Mouse (Mus musculus) ovary, adult 18-20 months (tissue): ENCODE data around the gene Lypd6b.
A peak's percentile ranks its signal among the peaks of the same experiment; 100 is the strongest.

Experiments
- DNase-seq: peaks from one replicate; pipeline ENCODE4 v3.0.0; 2022; ENCODE audit warnings: low spot score, mixed read lengths

Lypd6b gene

DNA sequence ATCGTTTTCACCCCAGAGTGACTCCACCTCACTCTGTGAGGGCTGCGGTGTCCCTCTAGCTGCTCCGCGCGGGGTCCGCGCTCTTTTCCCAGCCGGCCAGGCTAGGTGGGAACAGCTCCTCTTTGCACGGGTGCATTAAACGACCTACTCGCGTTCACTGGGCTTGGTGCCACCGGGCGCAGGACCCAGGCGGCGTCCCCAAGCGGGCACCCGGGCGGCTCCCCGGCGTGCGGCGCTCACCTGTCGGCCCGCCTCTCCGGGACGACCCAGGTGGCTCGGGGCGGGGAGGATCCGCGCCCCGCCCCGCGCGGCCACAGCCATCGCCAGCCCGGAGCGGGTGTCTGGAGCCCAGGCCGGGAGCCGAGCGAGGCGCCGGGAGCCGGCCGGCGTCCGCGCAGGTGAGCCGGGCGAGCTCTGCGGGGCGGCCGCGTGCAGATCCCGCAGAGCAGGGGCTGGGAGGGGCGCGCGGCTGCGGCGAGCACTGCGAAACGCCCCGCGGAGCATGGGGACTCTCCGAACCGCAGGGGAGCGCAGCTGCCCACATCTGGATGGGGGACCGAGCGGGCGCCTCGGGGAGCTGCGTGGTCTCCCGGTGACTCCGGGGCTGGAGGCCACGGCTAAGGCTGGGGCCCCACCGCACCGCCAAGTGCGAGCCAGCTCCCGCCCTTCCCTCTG, at the start of gene Lypd6b:
TSS of gene Lypd6b (plus strand) at position 313 of the 675 bp plus-strand sequence.
- no peak for DNase-seq

- DNase-seq = peak; percentile 37
Measured at GRCm38 (mm10) chr2:49739046-49739445, 48.4 kb upstream of the Lypd6b start.

DNA sequence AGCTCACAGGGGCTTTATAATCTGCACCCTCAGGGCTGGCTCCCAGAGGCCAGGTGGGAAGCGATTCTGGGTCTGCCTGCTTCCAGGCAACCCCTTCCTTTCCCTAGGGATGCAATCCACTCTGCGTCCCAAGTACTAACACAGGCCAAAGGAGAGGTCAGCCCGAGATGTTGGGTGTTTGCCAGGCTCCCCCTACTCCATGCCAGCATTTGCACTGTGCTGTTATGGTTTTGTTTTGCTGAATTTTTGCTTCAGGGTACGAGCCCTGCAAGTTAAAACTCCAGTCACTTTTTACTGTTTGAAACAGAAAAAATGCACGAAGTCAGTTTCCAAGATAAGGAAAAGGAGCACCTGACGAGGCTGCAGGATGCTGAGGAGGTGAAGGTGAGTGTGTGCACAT, 46.5 kb upstream of the Lypd6b start:
- no peak for DNase-seq

GRCm38 (mm10) chr2:49741895-49742734, 45.4 kb upstream of the Lypd6b start:
- no peak for DNase-seq

- no peak for DNase-seq
Measured at GRCm38 (mm10) chr2:49742919-49743318, 44.6 kb upstream of the Lypd6b start.

DNA sequence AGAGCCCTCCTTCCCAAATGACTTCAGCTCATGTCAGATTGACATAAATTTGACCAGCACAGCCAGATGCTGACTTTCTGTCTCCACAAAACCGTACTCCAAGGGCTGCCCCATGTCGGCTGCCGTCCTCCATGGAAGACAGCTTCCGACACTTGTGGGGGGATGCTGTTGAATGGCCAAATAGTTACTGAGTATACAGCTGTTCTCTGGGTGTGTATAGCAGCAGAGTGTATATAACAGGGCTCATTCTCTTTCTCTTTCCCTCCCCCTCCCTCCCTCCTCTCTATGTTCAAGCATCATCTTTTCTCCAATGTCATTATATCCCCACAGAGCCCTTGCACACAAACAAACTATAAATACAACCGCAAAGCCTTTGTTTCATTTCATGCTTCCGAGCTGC, 43.7 kb upstream of the Lypd6b start:
- no peak for DNase-seq

DNA sequence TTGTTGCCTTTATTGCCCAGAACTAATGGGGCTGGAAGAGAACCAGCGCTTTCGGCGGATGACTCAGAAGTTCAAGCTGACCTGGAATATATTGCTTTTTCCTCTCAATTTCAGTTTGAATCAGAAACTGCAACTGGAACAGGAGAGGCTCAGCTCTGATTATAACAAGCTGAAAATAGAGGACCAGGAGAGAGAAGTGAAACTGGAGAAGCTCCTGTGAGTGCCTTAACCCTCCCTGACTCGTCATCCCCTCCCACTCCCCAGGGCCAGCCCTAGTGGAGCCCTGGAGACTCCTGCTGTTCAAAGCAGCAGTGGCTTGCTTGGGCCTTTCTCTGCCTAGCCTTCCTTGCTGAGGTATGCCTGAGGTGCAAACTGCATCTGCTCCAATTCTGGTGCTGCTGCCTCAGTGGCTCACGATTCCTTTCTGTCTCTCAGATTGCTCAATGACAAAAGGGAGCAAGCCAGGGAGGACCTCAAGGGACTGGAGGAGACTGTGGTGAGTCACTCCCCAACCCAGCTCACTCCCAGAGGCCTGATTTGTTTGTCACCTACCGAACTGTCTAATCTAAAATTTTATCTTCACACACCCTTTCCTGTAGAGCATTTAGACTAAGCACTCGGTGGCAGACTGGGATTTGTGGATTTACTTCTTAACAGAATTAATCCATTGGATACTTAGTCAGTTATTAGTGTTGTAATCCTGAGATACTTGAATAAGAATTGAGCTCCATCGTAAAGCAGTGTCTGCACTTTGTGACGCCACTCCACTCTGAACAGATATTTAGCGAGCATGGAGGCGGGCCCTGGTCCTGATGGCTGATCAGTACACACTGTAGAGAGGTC, 43.0 kb upstream of the Lypd6b start:
- no peak for DNase-seq

DNA sequence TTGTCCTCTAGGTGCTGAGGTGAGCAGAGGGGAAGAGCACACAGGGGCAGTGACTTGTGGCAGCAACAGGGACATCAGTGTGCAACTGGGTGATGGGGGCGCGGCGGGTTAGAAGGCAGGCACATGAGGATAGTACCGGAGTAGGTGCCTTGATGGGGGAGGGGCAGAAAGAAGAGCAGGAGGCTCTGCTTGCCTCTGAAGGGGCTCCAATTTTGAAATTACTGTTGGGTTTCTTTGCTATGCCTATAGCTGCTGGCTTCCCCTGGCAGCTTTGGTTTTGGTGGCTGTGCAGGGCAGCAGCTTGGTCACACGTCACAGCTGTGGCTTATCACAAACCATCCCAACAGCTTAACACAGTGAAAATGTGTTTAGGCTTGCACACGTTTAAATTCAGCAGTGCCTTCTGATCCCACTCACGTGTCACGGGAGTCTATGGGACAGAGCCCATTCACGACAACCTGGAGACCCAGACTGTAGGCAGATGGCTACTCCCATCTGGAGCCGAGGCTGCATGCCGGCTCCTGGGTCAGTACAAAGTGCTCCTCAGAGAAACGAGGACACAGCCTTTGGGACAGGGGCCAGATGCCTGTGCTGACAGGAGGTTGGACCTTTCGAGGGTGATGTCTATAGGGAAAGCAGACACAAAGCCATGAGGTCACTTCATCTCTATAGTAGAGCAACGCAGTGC, 42.2 kb upstream of the Lypd6b start:
- DNase-seq = no peak

GRCm38 (mm10) chr2:49746947-49747346, 40.5 kb upstream of the Lypd6b start:
- DNase-seq = peak; percentile 87

GRCm38 (mm10) chr2:49747670-49748069, 39.8 kb upstream of the Lypd6b start:
- no peak for DNase-seq

- no peak for DNase-seq
Measured at GRCm38 (mm10) chr2:49748628-49749342, 38.7 kb upstream of the Lypd6b start.

DNA sequence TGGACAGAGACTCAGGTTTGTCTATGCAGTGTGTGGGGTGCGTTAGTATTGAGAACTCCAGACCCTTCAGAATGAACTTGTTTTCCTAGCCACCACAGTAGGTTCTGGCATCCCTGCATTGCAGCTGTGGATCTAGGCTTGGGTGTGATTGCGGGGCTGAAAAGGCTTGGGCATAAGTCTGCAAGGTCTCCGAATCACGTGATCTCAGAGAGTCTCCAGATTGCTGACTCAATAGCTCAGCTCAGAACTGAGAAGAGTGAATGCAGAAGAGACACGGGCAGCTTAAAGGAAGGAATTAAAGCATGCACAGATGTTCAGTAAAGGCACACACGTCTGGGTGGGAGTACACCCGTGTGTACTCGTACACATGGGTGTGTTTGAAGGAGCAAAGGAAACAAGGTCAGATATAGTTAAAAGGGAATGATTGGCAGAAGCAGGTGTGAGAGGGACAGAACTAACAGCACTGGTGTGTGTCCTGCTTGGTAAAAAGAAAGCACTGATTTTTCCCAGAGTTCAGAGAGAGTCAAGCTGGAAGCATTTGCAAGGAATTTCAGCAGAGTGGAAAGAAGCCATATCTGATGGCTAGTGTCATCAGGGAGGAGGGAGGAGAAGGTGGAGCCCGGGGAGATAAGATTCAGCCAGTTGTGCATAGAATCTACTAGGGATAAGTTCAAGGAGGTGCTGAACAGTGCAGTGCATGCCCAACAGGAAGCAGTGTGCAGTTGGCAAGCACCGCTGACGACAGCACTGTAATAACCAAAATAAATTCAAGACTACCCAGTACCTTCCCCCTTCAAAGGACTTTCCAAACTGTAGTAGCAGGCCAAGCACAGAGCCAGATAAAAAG, 37.5 kb upstream of the Lypd6b start:
- DNase-seq = peak; percentile 55

DNA sequence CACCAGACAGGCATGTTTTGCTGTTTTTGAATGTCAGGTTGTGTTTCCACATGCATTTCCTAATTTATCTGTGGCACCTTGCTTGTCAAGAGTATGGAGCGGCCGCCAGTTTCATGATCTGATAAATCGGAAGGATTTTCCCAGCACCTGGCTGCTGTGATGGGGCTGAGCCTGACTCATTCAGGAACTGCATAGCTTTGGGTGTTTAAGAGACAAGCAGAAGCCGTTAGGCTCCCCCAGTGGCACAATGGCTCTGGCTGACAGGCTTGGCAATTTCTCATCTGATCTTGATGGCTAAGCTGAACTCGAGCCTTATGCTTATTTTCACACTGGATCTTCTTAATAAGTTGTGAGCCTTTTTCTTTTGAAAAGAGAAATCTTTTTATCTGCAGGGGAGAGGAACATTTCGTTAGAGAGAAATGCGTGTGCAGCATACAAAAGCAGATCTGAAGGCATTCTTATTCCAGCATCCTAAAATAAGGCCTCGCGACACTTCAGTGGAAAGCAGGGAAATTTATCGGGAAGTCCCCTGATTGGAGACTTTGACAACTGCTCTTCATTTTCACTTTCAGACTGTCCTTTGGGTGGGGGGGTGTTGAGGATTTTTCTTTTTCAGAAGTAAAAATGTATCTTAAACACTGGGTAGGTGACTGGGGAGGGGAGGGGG, 35.8 kb upstream of the Lypd6b start:
- no peak for DNase-seq

- no peak for DNase-seq
Measured at GRCm38 (mm10) chr2:49752211-49752607, 35.3 kb upstream of the Lypd6b start.

DNA sequence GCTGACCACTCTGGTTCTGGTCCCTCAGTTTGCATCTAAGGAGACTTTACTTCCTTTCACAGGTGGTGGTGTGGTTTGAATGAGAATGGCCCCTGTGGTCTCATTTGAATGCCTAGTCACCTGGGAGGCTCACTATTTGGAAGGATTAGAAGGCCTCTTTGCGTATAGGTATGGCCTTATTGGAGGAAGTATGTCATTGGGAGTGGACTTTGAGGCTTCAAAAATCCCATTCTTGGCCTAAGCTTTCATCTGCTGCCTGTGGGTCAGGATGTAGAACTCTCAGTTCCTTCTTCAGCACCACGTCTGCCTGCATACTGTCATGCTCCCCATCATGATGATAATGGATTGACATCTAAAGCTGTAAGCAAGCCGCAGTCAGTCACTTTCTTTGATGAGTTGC, 34.4 kb upstream of the Lypd6b start:
- DNase-seq = no peak

- no peak for DNase-seq
Measured at GRCm38 (mm10) chr2:49755054-49755453, 32.4 kb upstream of the Lypd6b start.

DNA sequence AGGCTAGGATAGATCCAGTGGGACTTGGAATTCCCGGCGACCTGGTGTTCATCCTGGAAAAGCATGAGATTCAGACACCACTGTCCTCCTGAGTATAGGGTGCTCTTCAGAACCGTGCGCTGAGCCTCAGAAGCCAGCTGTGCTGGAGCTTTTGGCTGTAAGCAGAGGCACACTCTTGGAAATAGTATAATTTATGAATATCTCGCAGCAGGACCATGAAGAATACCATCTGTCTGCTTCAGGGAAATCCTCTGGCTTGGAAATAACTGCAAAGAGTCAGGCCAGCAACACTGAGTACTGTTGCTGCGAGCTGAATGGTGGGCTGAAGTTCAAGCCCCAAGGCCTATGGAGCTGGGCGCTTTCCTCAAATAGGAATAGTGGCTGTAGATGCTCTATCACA, 29.9 kb upstream of the Lypd6b start:
- no peak for DNase-seq

DNA sequence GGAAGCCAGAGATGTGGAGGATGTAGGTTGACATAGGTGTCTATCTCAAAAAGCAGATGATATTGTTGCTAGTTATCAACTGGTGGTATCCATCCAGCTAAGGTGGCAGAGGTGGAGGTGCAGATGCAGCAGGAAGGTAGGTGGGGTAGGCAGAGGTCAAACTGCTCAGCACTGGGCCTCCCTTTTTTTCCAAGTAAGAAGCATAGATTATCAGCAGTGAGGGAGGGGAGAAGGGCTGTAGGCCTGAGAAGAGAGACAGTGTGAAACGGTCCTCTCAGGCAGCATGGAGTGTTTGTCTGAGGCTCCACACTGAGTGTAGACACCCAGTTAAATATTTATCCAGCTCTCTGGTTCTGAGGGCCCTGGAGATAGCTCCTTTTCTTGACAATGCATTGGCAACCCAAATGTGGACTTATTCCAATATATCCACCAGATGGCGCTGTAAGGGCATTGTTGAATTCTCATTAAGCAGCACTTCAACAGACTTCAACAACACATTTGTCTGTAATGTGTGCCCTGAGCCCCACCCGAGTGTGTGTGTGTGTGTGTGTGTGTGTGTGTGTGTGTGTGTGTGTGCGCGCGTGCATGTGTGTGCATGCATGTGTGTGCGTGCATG, 23.0 kb upstream of the Lypd6b start:
- no peak for DNase-seq

- DNase-seq = no peak
Measured at GRCm38 (mm10) chr2:49768916-49769315, 18.6 kb upstream of the Lypd6b start.
